Mouse (Mus musculus) MEL (cell line): ENCODE data around the gene Hspb1. TPM values are rescaled to one million over a fixed set of nuclear protein-coding genes. Genes with fewer than 3 reads are reported as not detected.

Experiments
- DNase-seq: peaks from one replicate; pipeline ENCODE4 v3.0.0; 2011; ENCODE audit warnings: low read depth, low spot score
- H3K27ac ChIP-seq: 2 replicates; pipeline ENCODE4 v1.5.1; 2012; ENCODE audit warnings: low read depth, mild to moderate bottlenecking, control low read depth, low read length, moderate library complexity; ENCODE audit not compliant: control insufficient read depth
- H3K27me3 ChIP-seq, 2 experiments: fragments of 150-350 bp in 1 of 2; sonication (generic) in 1 of 2; 2 replicates each; pipeline ENCODE4 v1.6.1; 2012; ENCODE audit warnings: low read length in 2 of 2, mild to moderate bottlenecking in 2 of 2, improper control_type of control experiment in 1 of 2, moderate library complexity in 1 of 2; ENCODE audit not compliant: insufficient read depth in 2 of 2, control insufficient read depth in 1 of 2
- H3K36me3 ChIP-seq, 2 experiments: 2 replicates each; pipeline ENCODE4 v1.6.1; 2012 to 2014; ENCODE audit warnings: low read length in 2 of 2, improper control_type of control experiment in 1 of 2, inconsistent platforms in 1 of 2, mild to moderate bottlenecking in 1 of 2; ENCODE audit not compliant: insufficient read depth in 2 of 2, control insufficient read depth in 1 of 2
- H3K4me1 ChIP-seq, 2 experiments: fragments of 150-350 bp in 1 of 2; sonication (generic) in 1 of 2; 2 replicates each; pipeline ENCODE4 v1.6.1; 2012; ENCODE audit warnings: low read length in 2 of 2, improper control_type of control experiment in 1 of 2, mild to moderate bottlenecking in 1 of 2; ENCODE audit not compliant: insufficient read depth in 2 of 2, control insufficient read depth in 1 of 2
- H3K4me3 ChIP-seq, 2 experiments: fragments of 150-350 bp in 1 of 2; sonication (generic) in 1 of 2; 2 replicates each; pipeline ENCODE4 v1.5.1; 2012; ENCODE audit warnings: low read depth in 2 of 2, low read length in 2 of 2, mild to moderate bottlenecking in 2 of 2, moderate library complexity in 2 of 2, control low read depth in 1 of 2, improper control_type of control experiment in 1 of 2; ENCODE audit not compliant: control insufficient read depth in 1 of 2, insufficient read depth in 1 of 2
- H3K79me2 ChIP-seq: 2 replicates; pipeline ENCODE4 v1.6.1; 2012; ENCODE audit warnings: mild to moderate bottlenecking, low read length, moderate library complexity; ENCODE audit not compliant: control insufficient read depth, poor library complexity, insufficient read depth
- H3K9ac ChIP-seq: 2 replicates; pipeline ENCODE4 v1.6.1; 2012; ENCODE audit warnings: low read depth, mild to moderate bottlenecking, control low read depth, low read length, moderate library complexity; ENCODE audit not compliant: control insufficient read depth, poor library complexity, severe bottlenecking
- H3K9me3 ChIP-seq: fragments of 150-350 bp; sonication (generic); replicated peaks from 2 replicates; pipeline ENCODE4 v1.6.1; 2012; ENCODE audit warnings: mild to moderate bottlenecking, low read length, improper control_type of control experiment, moderate library complexity; ENCODE audit not compliant: insufficient read depth
- BHLHE40 ChIP-seq: IDR thresholded peaks from 2 replicates; pipeline ENCODE4 v1.6.1; 2012; ENCODE audit warnings: low read depth, mild to moderate bottlenecking, inconsistent platforms, low read length, improper control_type of control experiment, borderline replicate concordance
- CHD1 ChIP-seq: IDR thresholded peaks from 2 replicates; pipeline ENCODE4 v1.6.1; 2012; ENCODE audit warnings: low read depth, mild to moderate bottlenecking, inconsistent platforms, low read length, improper control_type of control experiment
- E2F4 ChIP-seq: IDR thresholded peaks from 2 replicates; pipeline ENCODE4 v1.6.1; 2011; ENCODE audit warnings: low read depth, low read length, improper control_type of control experiment, borderline replicate concordance
- ELF1 ChIP-seq: IDR thresholded peaks from 2 replicates; pipeline ENCODE4 v1.6.1; 2014; ENCODE audit warnings: low read depth, mild to moderate bottlenecking, inconsistent platforms, low read length, improper control_type of control experiment, moderate library complexity
- GATA1 ChIP-seq: IDR thresholded peaks from 2 replicates; pipeline ENCODE4 v1.6.1; 2011; ENCODE audit warnings: low read depth, low read length, improper control_type of control experiment
- MAFK ChIP-seq: IDR thresholded peaks from 2 replicates; pipeline ENCODE4 v1.6.1; 2011; ENCODE audit warnings: low read depth, mild to moderate bottlenecking, low read length, improper control_type of control experiment, borderline replicate concordance
- MAX ChIP-seq: IDR thresholded peaks from 2 replicates; pipeline ENCODE4 v1.6.1; 2011; ENCODE audit warnings: low read length, improper control_type of control experiment
- MAZ ChIP-seq: IDR thresholded peaks from 2 replicates; pipeline ENCODE4 v1.6.1; 2012; ENCODE audit warnings: low read depth, mild to moderate bottlenecking, inconsistent platforms, low read length, improper control_type of control experiment
- MEF2A ChIP-seq: IDR thresholded peaks from 2 replicates; pipeline ENCODE4 v1.6.1; 2014; ENCODE audit warnings: low read depth, mild to moderate bottlenecking, inconsistent platforms, low read length, improper control_type of control experiment; ENCODE audit not compliant: poor library complexity, insufficient replicate concordance, severe bottlenecking; ENCODE audit errors: extremely low read depth
- MXI1 ChIP-seq: IDR thresholded peaks from 2 replicates; pipeline ENCODE4 v1.6.1; 2011; ENCODE audit warnings: mild to moderate bottlenecking, low read depth, low read length, improper control_type of control experiment
- MYB ChIP-seq: IDR thresholded peaks from 2 replicates; pipeline ENCODE4 v1.6.1; 2011; ENCODE audit warnings: mild to moderate bottlenecking, low read depth, low read length, improper control_type of control experiment
- MYC ChIP-seq: IDR thresholded peaks from 2 replicates; pipeline ENCODE4 v1.6.1; 2011; ENCODE audit warnings: low read depth, mild to moderate bottlenecking, low read length, improper control_type of control experiment, moderate library complexity
- POLR2A ChIP-seq, 2 experiments: IDR thresholded peaks; 2 replicates each; pipeline ENCODE4 v1.6.1; 2011 to 2012; ENCODE audit warnings: low read length in 2 of 2, mild to moderate bottlenecking in 2 of 2, control low read depth in 1 of 2, improper control_type of control experiment in 1 of 2, low read depth in 1 of 2, moderate library complexity in 1 of 2; ENCODE audit not compliant: control insufficient read depth in 1 of 2, insufficient read depth in 1 of 2, poor library complexity in 1 of 2
- POLR2AphosphoS2 ChIP-seq: IDR thresholded peaks from 2 replicates; pipeline ENCODE4 v1.6.1; 2011; ENCODE audit warnings: low read length, improper control_type of control experiment
- RAD21 ChIP-seq: IDR thresholded peaks from 2 replicates; pipeline ENCODE4 v1.6.1; 2011; ENCODE audit warnings: mild to moderate bottlenecking, low read depth, low read length, improper control_type of control experiment
- SMC3 ChIP-seq: IDR thresholded peaks from 2 replicates; pipeline ENCODE4 v1.6.1; 2011; ENCODE audit warnings: low read depth, low read length, improper control_type of control experiment
- TAL1 ChIP-seq: IDR thresholded peaks from 2 replicates; pipeline ENCODE4 v1.6.1; 2012; ENCODE audit warnings: mild to moderate bottlenecking, inconsistent platforms, low read length, moderate library complexity, mixed read lengths
- UBTF ChIP-seq: IDR thresholded peaks from 2 replicates; pipeline ENCODE4 v1.6.1; 2012; ENCODE audit warnings: low read depth, mild to moderate bottlenecking, inconsistent platforms, low read length, improper control_type of control experiment, moderate library complexity, borderline replicate concordance; ENCODE audit not compliant: insufficient read depth
- USF2 ChIP-seq, 2 experiments: IDR thresholded peaks; 2 replicates each; pipeline ENCODE4 v1.6.1; 2011 to 2012; ENCODE audit warnings: improper control_type of control experiment in 2 of 2, low read length in 2 of 2, borderline replicate concordance in 1 of 2, inconsistent platforms in 1 of 2, low read depth in 1 of 2, mild to moderate bottlenecking in 1 of 2; ENCODE audit not compliant: insufficient read depth in 1 of 2
- ZC3H11A ChIP-seq: IDR thresholded peaks from 2 replicates; pipeline ENCODE4 v1.6.1; 2012; ENCODE audit warnings: low read depth, mild to moderate bottlenecking, inconsistent platforms, low read length, improper control_type of control experiment
- ZKSCAN1 ChIP-seq: IDR thresholded peaks from 2 replicates; pipeline ENCODE4 v1.6.1; 2012; ENCODE audit warnings: low read depth, mild to moderate bottlenecking, inconsistent platforms, low read length, improper control_type of control experiment, moderate library complexity
- ZMIZ1 ChIP-seq: IDR thresholded peaks from 2 replicates; pipeline ENCODE4 v1.6.1; 2012; ENCODE audit warnings: low read depth, mild to moderate bottlenecking, inconsistent platforms, low read length, improper control_type of control experiment, moderate library complexity
- polyA plus RNA-seq, 2 experiments: library from polyadenylated mRNA; stranded (reverse) in 1 of 2; unstranded in 1 of 2; fragments of >175 nt in 1 of 2; fragments of >200 nt in 1 of 2; gene quantifications; 2 replicates each; pipeline versions ENCODE4 v1.2.1 to v1.2.4; 2012; ENCODE audit warnings: low replicate concordance in 2 of 2, low read depth in 1 of 2; ENCODE audit not compliant: insufficient read length in 2 of 2, insufficient read depth in 1 of 2, missing spikeins in 1 of 2
- total RNA-seq: library from RNA; depleted of rRNA; stranded (reverse); fragments of 300-350 nt; gene quantifications from 2 replicates; pipeline ENCODE4 v1.2.3, GENCODE M21; 2012

The Hspb1 gene
- total and polyA plus RNA-seq, 3 experiments = not detected

DNA sequence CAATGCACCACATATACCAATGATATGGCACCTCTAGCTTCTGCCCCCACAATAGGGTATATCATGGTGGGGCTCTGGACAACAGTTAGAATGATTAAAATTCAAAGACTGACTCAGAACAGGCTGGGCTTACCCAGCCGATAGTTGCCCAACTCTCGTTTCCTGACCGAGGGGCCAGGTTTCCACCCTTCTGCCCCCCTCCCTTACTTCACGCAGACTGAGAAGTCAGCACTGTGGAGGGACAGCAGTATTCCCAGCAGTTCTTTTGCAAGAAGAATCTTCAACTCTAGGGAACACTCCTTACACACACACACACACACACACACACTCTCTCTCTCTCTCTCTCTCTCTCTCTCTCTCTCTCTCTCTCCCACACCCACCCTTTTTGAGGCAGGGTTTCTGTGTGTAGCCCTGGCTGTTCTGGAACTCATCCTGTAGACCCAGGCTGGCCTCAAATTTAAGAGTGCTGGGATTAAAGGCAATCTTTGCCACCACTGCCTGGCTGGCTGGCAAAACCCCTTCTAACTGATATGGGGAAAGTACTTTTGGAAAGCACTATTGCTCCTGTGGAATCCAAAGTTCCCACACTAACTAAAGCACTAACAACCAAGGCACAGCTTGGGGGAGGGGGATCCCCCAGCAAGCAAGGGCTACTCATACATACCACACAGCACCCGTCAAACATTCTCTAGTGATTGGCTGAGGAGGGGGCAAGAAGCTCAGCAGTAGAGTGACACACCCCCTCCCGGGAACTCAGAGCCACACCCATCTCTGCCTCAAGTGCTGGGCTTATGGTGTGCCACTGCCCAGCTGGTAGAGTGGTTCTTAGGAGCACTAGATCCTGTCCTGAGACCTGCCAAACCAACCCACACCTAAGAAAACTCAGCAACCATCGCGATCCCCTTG, 17.9 kb downstream of the Hspb1 start:
- Histone ChIP-seq H3K27me3 (no peaks in the 10 kb centered on the region), H3K36me3 (peaks cover 0 to 5% of the 10 kb centered on the region in 2 experiments; a peak in 2 of 4 replicates), H3K79me2 (no peaks in the 10 kb centered on the region), H3K4me1 (no peaks in the 10 kb centered on the region), H3K27ac (no peak overlapping the region), H3K9ac (no peak overlapping the region), H3K9me3 (no peaks in the 10 kb centered on the region)
- peak; percentile 24 for DNase-seq
- TF ChIP-seq USF2 (IDR thresholded peaks at IDR 0.05; ENCODE audit: borderline replicate concordance in 1 of 2, insufficient read depth in 1 of 2, low read depth in 1 of 2, low read length in 2 of 2) (no peak), POLR2AphosphoS2 (peak; percentile 80), MEF2A (no peak), E2F4 (no peak), TAL1 (no peak), POLR2A (IDR thresholded peaks at IDR 0.05; ENCODE audit: control insufficient read depth in 1 of 2, insufficient read depth in 1 of 2, low read depth in 1 of 2, low read length in 2 of 2, poor library complexity in 1 of 2) (no peak; a peak in 1 of 4 replicates)
- TF ChIP-seq, all 39 proteins: peak for 1
- H3K4me3 ChIP-seq = no peak overlapping the region

DNA sequence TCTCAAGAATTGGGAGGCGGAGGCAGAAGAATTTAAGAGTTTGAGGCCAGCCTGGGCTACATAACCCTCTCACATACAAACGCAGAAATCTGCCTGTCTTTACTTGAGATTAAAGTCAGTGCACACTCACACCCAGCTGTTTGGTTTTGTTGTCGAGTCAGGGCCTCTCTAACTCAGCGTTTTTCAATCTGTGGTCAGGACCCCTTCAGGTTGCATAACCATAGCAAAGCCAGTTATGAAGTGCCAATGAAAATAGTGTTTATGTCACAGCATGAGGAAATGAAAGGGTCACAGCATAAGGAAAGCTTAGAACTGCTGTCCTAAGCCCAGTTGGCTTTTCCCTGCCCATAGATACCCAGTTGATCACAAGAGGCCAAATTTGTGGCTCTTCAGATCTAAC, 19.1 kb downstream of the Hspb1 start:
- no peak overlapping the region for H3K27ac ChIP-seq
- no peak for TF ChIP-seq MYC
- TF ChIP-seq MXI1 = no peak
- no peak for TF ChIP-seq ZMIZ1
- TF ChIP-seq ZKSCAN1 = no peak
- TF ChIP-seq SMC3 = no peak
- TF ChIP-seq UBTF = no peak
- TF ChIP-seq RAD21 = no peak
- no peak for TF ChIP-seq GATA1
- TF ChIP-seq E2F4 = no peak
- TF ChIP-seq MYB = no peak
- TF ChIP-seq CHD1 = no peak
- no peak for TF ChIP-seq MAFK
- no peak for TF ChIP-seq MAZ
- no peak for TF ChIP-seq ZC3H11A
- TF ChIP-seq MAX = no peak
- TF ChIP-seq BHLHE40 = no peak
- no peak for TF ChIP-seq ELF1
- TF ChIP-seq TAL1 = no peak
- TF ChIP-seq, all 39 proteins: peak for 0
- Histone ChIP-seq H3K79me2 (peaks cover 6% of the 10 kb centered on the region), H3K9ac (no peak overlapping the region), H3K27me3 (no peaks in the 10 kb centered on the region), H3K4me1 (no peaks in the 10 kb centered on the region), H3K4me3 (no peak overlapping the region), H3K36me3 (peaks cover 0 to 9% of the 10 kb centered on the region in 2 experiments; a peak in 2 of 4 replicates), H3K9me3 (no peaks in the 10 kb centered on the region)
- DNase-seq = no peak
